Mouse (Mus musculus): ENCODE results near the gene Prpf6.
A peak's percentile ranks its signal among the peaks of the same experiment; 100 is the strongest.

The Prpf6 gene

GRCm38 (mm10) chr2:181692304-181692703, 100.6 kb downstream of the Prpf6 start:
- DNase-seq, result no peak

- DNase-seq, result peak; percentile 79
These were observed 101.9 kb downstream of the Prpf6 start, which contains the start of gene Rgs19 for GRCm38 (mm10) chr2:181693339-181694280. TSS of gene Rgs19 (minus strand) at chr2:181693977.

- DNase-seq, result no peak
These were observed 102.9 kb downstream of the Prpf6 start for GRCm38 (mm10) chr2:181694581-181694980.

GRCm38 (mm10) chr2:181695776-181696175, 104.1 kb downstream of the Prpf6 start:
- no peak for DNase-seq

- no peak for DNase-seq
These were observed 105.2 kb downstream of the Prpf6 start for GRCm38 (mm10) chr2:181696801-181697420.

- DNase-seq, result no peak
These were observed 106.6 kb downstream of the Prpf6 start, which contains the start of gene Lkaaear1 for GRCm38 (mm10) chr2:181698241-181698640. TSS of gene Lkaaear1 (minus strand) at chr2:181698442.
